28 mouse cellular contexts compared by ENCODE assay signal in genomic region chr17:34224816-34225215, GRCm38 (mm10). TPM values are rescaled to one million over a fixed set of nuclear protein-coding genes. Genes with fewer than 3 reads are reported as not detected.
DNase-seq lines count a peak whose midpoint lies in the region; ATAC-seq and TF ChIP-seq lines count a peak whose summit lies in the region.
"Had no signal": no experiment of that assay in that cellular context is flagged by ENCODE, and none has a peak within 500 bp of the region (broad histone marks: within the 10 kb centered on the region; RNA-seq: fewer than 3 reads in every experiment).

No protein-coding gene starts in this region.

- no peak overlapping the region for H3K27ac ChIP-seq in kidney, embryonic 16.5 days (ENCODE audit: low read length)
- no peak overlapping the region for H3K27ac ChIP-seq in thymus, adult 2 months (ENCODE audit: control insufficient read depth, insufficient read depth, low read length)
- H3K27ac ChIP-seq: embryonic facial prominence, embryonic 12.5 days; embryonic facial prominence, embryonic 15.5 days; gastrocnemius, adult 2 months; heart, embryonic 15.5 days; hindbrain, embryonic 14.5 days had no signal

- intact Hi-C loops in heart, postnatal 25 days (cut with DNase I): no loop called here

- peaks cover 7% of the 10 kb centered on the region for H3K9me3 ChIP-seq in kidney, embryonic 16.5 days (ENCODE audit: low read length)
- H3K9me3 ChIP-seq in E14TG2a.4 (ENCODE audit: low read length): peaks cover 35% of the 10 kb centered on the region
- H3K9me3 ChIP-seq: embryonic facial prominence, embryonic 15.5 days; heart, embryonic 15.5 days had no signal

- H3K27me3 ChIP-seq in kidney, embryonic 16.5 days (ENCODE audit: insufficient read depth, low read length): no peaks in the 10 kb centered on the region
- no peaks in the 10 kb centered on the region for H3K27me3 ChIP-seq in thymus, adult 2 months (ENCODE audit: control insufficient read depth, insufficient read depth, low read length)
- H3K27me3 ChIP-seq in E14TG2a.4 (ENCODE audit: insufficient read depth, low read length): no peaks in the 10 kb centered on the region
- H3K27me3 ChIP-seq: embryonic facial prominence, embryonic 12.5 days; embryonic facial prominence, embryonic 15.5 days; heart, embryonic 12.5 days; heart, embryonic 15.5 days; Patski had no signal

- H3K4me2 ChIP-seq in kidney, embryonic 16.5 days (replicated peaks; ENCODE audit: low read depth, low read length): no peak overlapping the region
- H3K4me2 ChIP-seq: embryonic facial prominence, embryonic 12.5 days; embryonic facial prominence, embryonic 15.5 days; heart, embryonic 12.5 days; heart, embryonic 15.5 days; hindbrain, embryonic 14.5 days had no signal

- WGBS in kidney, embryonic 16.5 days: 98% methylated on average over 3 of the region's 3 CpGs
- over 99% methylated on average over 3 of the region's 3 CpGs for WGBS in thymus, adult 2 months

- no peak for TF ChIP-seq CTCF in thymus, adult 2 months (IDR thresholded peaks at IDR 0.05; ENCODE audit: borderline replicate concordance, control insufficient read depth, extremely low read depth, insufficient read depth, low read length, poor library complexity)
- TF ChIP-seq CTCF in E14TG2a.4 (conservative IDR thresholded peaks at IDR 0.05; ENCODE audit: low read length): no peak

- no peak for TF ChIP-seq POLR2A in thymus, adult 2 months (IDR thresholded peaks at IDR 0.05; ENCODE audit: control insufficient read depth, extremely low read depth, insufficient read depth, low read length, poor library complexity)

- H3K36me3 ChIP-seq in kidney, embryonic 16.5 days (ENCODE audit: insufficient read depth, low read length): no peaks in the 10 kb centered on the region
- H3K36me3 ChIP-seq in thymus, adult 2 months (ENCODE audit: control insufficient read depth, insufficient read depth, low read length): no peaks in the 10 kb centered on the region
- no peaks in the 10 kb centered on the region for H3K36me3 ChIP-seq in E14TG2a.4 (ENCODE audit: insufficient read depth, low read length)
- H3K36me3 ChIP-seq: embryonic facial prominence, embryonic 12.5 days; embryonic facial prominence, embryonic 15.5 days; G1E; heart, embryonic 12.5 days; heart, embryonic 15.5 days had no signal

- H3K4me3 ChIP-seq in kidney, embryonic 16.5 days (ENCODE audit: low read length): no peak overlapping the region
- no peak overlapping the region for H3K4me3 ChIP-seq in thymus, adult 2 months (ENCODE audit: control insufficient read depth, insufficient read depth, low read length)
- H3K4me3 ChIP-seq in E14TG2a.4 (replicated peaks; ENCODE audit: low read length): peak overlapping the region; percentile 32; the same call in 1 of the 2 replicates
- H3K4me3 ChIP-seq: embryonic facial prominence, embryonic 12.5 days; embryonic facial prominence, embryonic 15.5 days; gastrocnemius, adult 2 months; heart, embryonic 12.5 days; heart, embryonic 15.5 days had no signal

- ATAC-seq in kidney, embryonic 16.5 days (ENCODE audit: low FRiP score, low TSS enrichment): no peak
- ATAC-seq: forebrain, embryonic 14.5 days; forebrain, postnatal 0 days; Patski had no signal

- H3K4me1 ChIP-seq in kidney, embryonic 16.5 days (ENCODE audit: insufficient read depth, low read length): no peaks in the 10 kb centered on the region
- no peaks in the 10 kb centered on the region for H3K4me1 ChIP-seq in thymus, adult 2 months (replicated peaks; ENCODE audit: control insufficient read depth, insufficient read depth, low read length)
- no peaks in the 10 kb centered on the region for H3K4me1 ChIP-seq in E14TG2a.4 (replicated peaks; ENCODE audit: low read depth, low read length)
- H3K4me1 ChIP-seq: embryonic facial prominence, embryonic 12.5 days; embryonic facial prominence, embryonic 15.5 days; heart, embryonic 12.5 days; heart, embryonic 15.5 days had no signal

- no peak overlapping the region for H3K9ac ChIP-seq in kidney, embryonic 16.5 days (replicated peaks; ENCODE audit: low read length)
- H3K9ac ChIP-seq: embryonic facial prominence, embryonic 12.5 days; embryonic facial prominence, embryonic 15.5 days; forebrain, postnatal 0 days; heart, embryonic 12.5 days; heart, embryonic 15.5 days; hindbrain, embryonic 14.5 days had no signal

- DNase-seq in heart, adult 11 months: peak; percentile 54
- DNase-seq in heart, postnatal 25 days (ENCODE audit: low spot score): no peak
- peak; percentile 56 for DNase-seq in kidney, adult 9 months
- peak; percentile 2 for DNase-seq in thymus, postnatal 10 days (ENCODE audit: low spot score in 2 of 2)
- DNase-seq in thymus, adult 2 months: no peak
- DNase-seq: adrenal gland, adult 2 months; cerebellum, adult 11 months; cerebellum, adult 2 months; cerebellum, adult 9-11 months; cerebellum, postnatal 25 days; forebrain, postnatal 0 days; gastrocnemius, adult 2 months; gastrocnemius, postnatal 14 days; heart, adult 18-20 months; heart, postnatal 10 days; heart, postnatal 4 days had no signal

RNA-seq across cellular contexts. Expression of gene H2-Ob, which starts 13.9 kb away (rescaled TPM):
- total RNA-seq in heart, postnatal 25 days (2021): 1 to 10 TPM in 1 of 2 experiments, under 1 TPM in 1; 0.70 to 1.5 TPM
- polyA plus RNA-seq in kidney, embryonic 16.5 days (2015; fragmentation: Nextera tagmentation; extraction: Ambion mirVana): 0.14 and 0.27 TPM in 2 replicates
- 30.1 and 37.5 TPM in 2 replicates for polyA plus RNA-seq in thymus, adult 2 months (2012; rRNA removed)
- polyA plus RNA-seq: embryonic facial prominence, embryonic 12.5 days; forebrain, embryonic 11.5 days; G1E; hindbrain, embryonic 11.5 days; hindbrain, embryonic 14.5 days; Patski had no signal

RNA-seq across cellular contexts. Expression of gene Tap2, which starts 21.5 kb away (rescaled TPM):
- 10 to 100 TPM; 21.2 to 22.0 TPM for total RNA-seq in heart, postnatal 25 days (2021)
- 5.2 and 5.8 TPM in 2 replicates for polyA plus RNA-seq in kidney, embryonic 16.5 days (2015; fragmentation: Nextera tagmentation; extraction: Ambion mirVana)
- 231 and 232 TPM in 2 replicates for polyA plus RNA-seq in thymus, adult 2 months (2012; rRNA removed)

RNA-seq across cellular contexts. Expression of gene Psmb8, which starts 27.3 kb away (rescaled TPM):
- 10 to 100 TPM in 1 of 2 experiments, 1 to 10 TPM in 1; 9.7 to 11.8 TPM for total RNA-seq in heart, postnatal 25 days (2021)
- 6.4 and 7.2 TPM in 2 replicates for polyA plus RNA-seq in kidney, embryonic 16.5 days (2015; fragmentation: Nextera tagmentation; extraction: Ambion mirVana)
- 656 and 705 TPM in 2 replicates for polyA plus RNA-seq in thymus, adult 2 months (2012; rRNA removed)

RNA-seq across cellular contexts. Expression of gene H2-Ab1, which starts 32.7 kb away (rescaled TPM):
- total RNA-seq in heart, postnatal 25 days (2021): 10 to 100 TPM in 1 of 2 experiments, 1 to 10 TPM in 1; 9.2 to 12.6 TPM
- polyA plus RNA-seq in kidney, embryonic 16.5 days (2015; fragmentation: Nextera tagmentation; extraction: Ambion mirVana): 31.6 and 37.9 TPM in 2 replicates
- polyA plus RNA-seq in thymus, adult 2 months (2012; rRNA removed): 2,799 and 4,004 TPM in 2 replicates

RNA-seq across cellular contexts. Expression of gene Psmb9, which starts 37.3 kb away (rescaled TPM):
- total RNA-seq in heart, postnatal 25 days (2021): 1 to 10 TPM; 5.4 to 8.5 TPM
- 2.0 and 2.4 TPM in 2 replicates for polyA plus RNA-seq in kidney, embryonic 16.5 days (2015; fragmentation: Nextera tagmentation; extraction: Ambion mirVana)
- polyA plus RNA-seq in thymus, adult 2 months (2012; rRNA removed): 288 and 334 TPM in 2 replicates

Comparison
In these comparisons a context has a peak if more than half of its experiments do, and no peak if none do; other contexts are left out.
1. DNase-seq: peak in heart, adult 11 months (single experiment), kidney, adult 9 months (single experiment) and thymus, postnatal 10 days (2 of 2); none in heart, postnatal 25 days (single experiment) and thymus, adult 2 months (single experiment).
2. RNA of gene H2-Ob, which starts 13.9 kb away (polyA plus RNA-seq): 30.1 to 37.5 TPM in thymus, adult 2 months; 0.14 to 0.27 TPM in kidney, embryonic 16.5 days; every median in the first group is over 10 times any median in the second.
3. RNA of gene Tap2, which starts 21.5 kb away (polyA plus RNA-seq): 231 to 232 TPM in thymus, adult 2 months; 5.2 to 5.8 TPM in kidney, embryonic 16.5 days; every median in the first group is over 10 times any median in the second.
4. RNA of gene Psmb8, which starts 27.3 kb away (polyA plus RNA-seq): 656 to 705 TPM in thymus, adult 2 months; 6.4 to 7.2 TPM in kidney, embryonic 16.5 days; every median in the first group is over 10 times any median in the second.